Mouse (Mus musculus) forebrain, embryonic 10.5 days (tissue): ENCODE data around the gene Gm13089. TPM values are rescaled to one million over a fixed set of nuclear protein-coding genes. Genes with fewer than 3 reads are reported as not detected.
"Not testable (repeated sequence)": the region's sequence is repeated elsewhere in the genome, so short reads cannot be mapped to it uniquely, and the experiment has no call there.

Experiments used
- DNase-seq: peaks from one replicate; pipeline ENCODE4 v3.0.0-alpha.2; 2017; ENCODE audit warnings: low spot score; ENCODE audit errors: extremely low spot score
- H3K27ac ChIP-seq: fragments of 300-500 bp; sonication (generic); 2 replicates; pipeline ENCODE4 v1.5.1; 2016; ENCODE audit warnings: mild to moderate bottlenecking
- H3K27me3 ChIP-seq: fragments of 300-500 bp; sonication (generic); 2 replicates; pipeline ENCODE4 v1.6.1; 2016; ENCODE audit warnings: mild to moderate bottlenecking; ENCODE audit not compliant: poor library complexity, severe bottlenecking
- H3K36me3 ChIP-seq: fragments of 300-500 bp; sonication (generic); replicated peaks from 2 replicates; pipeline ENCODE4 v1.6.1; 2016; ENCODE audit warnings: mild to moderate bottlenecking, moderate library complexity
- H3K4me1 ChIP-seq: fragments of 300-500 bp; sonication (generic); 2 replicates; pipeline ENCODE4 v1.6.1; 2016
- H3K4me3 ChIP-seq: fragments of 300-500 bp; sonication (generic); 2 replicates; pipeline ENCODE4 v1.5.1; 2016; ENCODE audit warnings: mild to moderate bottlenecking, moderate library complexity
- H3K9me3 ChIP-seq: fragments of 300-500 bp; sonication (generic); 2 replicates; pipeline ENCODE4 v1.6.1; 2016; ENCODE audit warnings: mild to moderate bottlenecking, moderate library complexity
- WGBS: fragments of 180-500 bp; shearing (Covaris S2); methylation state at CpG from one replicate; pipeline ENCODE4 v1.1.7; 2016; 5-methylcytosine and 5-hydroxymethylcytosine counted together
- polyA plus RNA-seq: library from polyadenylated mRNA; unstranded; fragments of >200 nt; fragmentation: Nextera tagmentation; extraction: Ambion mirVana; gene quantifications from 2 replicates; pipeline ENCODE4 v1.2.1, GENCODE M21; 2016

Gene Gm13089
- not detected in 2 replicates for polyA plus RNA-seq

DNA sequence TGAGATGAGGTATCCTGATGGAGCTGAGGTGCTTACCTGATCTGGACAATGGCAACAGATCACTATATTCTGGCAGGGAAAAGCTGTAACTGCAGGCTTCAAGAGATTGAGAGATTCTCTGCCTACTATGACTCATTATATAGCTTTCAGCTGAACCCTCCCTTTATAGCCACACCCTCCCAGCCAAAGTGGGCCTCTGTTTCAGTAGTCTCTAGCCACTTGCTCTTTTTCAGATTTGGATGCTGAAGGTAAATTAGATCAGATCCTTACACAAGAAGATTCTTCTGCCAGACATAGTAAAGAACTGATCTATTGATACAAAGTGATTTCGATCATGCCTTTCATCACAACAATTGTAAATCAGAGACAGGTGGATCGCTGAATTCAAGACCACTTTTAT is at the start of gene Gm13089:
Gm13089 (minus strand) TSS at position 101 of the 400 bp plus-strand sequence.
- 86% methylated on average over 2 of the region's 2 CpGs for WGBS
- Histone ChIP-seq H3K9me3 (peaks cover 77% of the 10 kb centered on the region), H3K27me3 (no peaks in the 10 kb centered on the region), H3K36me3 (no peaks in the 10 kb centered on the region), H3K4me1 (no peaks in the 10 kb centered on the region), H3K4me3 (no peak within 1 kb of the TSS), H3K27ac (no peak within 1 kb of the TSS)
- DNase-seq = no peak

DNA sequence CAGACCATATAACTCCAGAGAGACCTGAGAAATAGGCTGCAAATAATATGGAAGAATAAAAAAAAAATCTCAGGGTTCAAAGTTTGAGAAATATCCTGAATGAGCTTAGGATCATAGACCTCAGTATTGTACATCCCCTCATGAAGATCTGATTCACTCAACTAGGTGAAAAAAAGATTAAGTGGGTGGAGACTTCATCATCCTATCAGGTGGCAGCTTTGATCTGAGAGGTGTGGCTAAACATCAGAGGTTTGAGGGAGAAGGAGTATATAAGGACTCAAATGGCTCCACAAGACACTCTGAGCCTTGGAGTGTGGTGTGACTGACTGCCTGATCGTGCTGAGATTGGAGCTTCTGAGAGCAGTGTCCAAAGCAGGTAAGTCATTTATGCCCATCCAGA is 16.6 kb upstream of the Gm13089 start, which contains the start of gene Gm13078:
Gm13078 (plus strand) TSS at position 301 of the 400 bp plus-strand sequence.
- Histone ChIP-seq H3K4me3 (no peak within 1 kb of the TSS), H3K27me3 (no peaks in the 10 kb centered on the region), H3K27ac (no peak within 1 kb of the TSS), H3K36me3 (no peaks in the 10 kb centered on the region), H3K9me3 (peaks cover 66% of the 10 kb centered on the region), H3K4me1 (no peaks in the 10 kb centered on the region)
- no peak for DNase-seq
- WGBS = 89% methylated on average over 1 of the region's 1 CpGs

DNA sequence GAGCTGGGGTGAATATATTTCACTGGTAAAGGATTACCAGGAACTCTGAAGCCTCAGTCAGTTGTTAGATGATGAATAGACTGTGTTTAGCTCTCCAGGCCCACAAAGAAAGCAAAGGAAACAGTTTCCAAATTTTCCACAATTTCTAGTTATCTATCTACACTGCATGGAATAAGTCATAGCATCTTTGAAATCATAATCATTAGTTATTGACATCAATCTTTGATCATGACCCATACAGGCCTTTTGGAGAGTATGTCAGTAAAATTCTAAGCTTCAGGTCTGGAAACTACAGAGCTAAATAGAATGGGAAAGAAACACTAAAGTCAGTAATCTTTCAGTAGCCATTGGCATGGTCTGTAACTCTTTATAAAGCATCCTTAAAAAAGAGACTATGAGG is 45.4 kb downstream of the Gm13089 start, which contains the start of gene Gm13088:
Gm13088 (minus strand) TSS at position 101 of the 400 bp plus-strand sequence.
- not testable (repeated sequence) for H3K4me1 ChIP-seq, DNase-seq

More for the DNA sequence above, 45.4 kb downstream of the Gm13089 start, which contains the start of gene Gm13088:
- not testable (repeated sequence) for H3K27ac ChIP-seq, H3K36me3 ChIP-seq, H3K4me3 ChIP-seq, H3K27me3 ChIP-seq
- peaks cover 40% of the 10 kb centered on the region for H3K9me3 ChIP-seq

Other genes starting within 250 kb of the Gm13089 start
- not detected in 2 replicates for gene Gm13043, start 191.4 kb downstream of the Gm13089 start, polyA plus RNA-seq
- not detected in 2 replicates for gene Gm13040, start 166.8 kb downstream of the Gm13089 start, polyA plus RNA-seq
- gene BC080695, start 151.0 kb downstream of the Gm13089 start, polyA plus RNA-seq = not detected in 2 replicates
- gene Gm13057, start 151.0 kb downstream of the Gm13089 start, polyA plus RNA-seq = not detected in 2 replicates
- not detected in 2 replicates for gene Gm13083, start 87.7 kb downstream of the Gm13089 start, polyA plus RNA-seq
- not detected in 2 replicates for gene Gm13088, start 45.5 kb downstream of the Gm13089 start, polyA plus RNA-seq
- not detected in 2 replicates for gene Gm13078, start 16.7 kb upstream of the Gm13089 start, polyA plus RNA-seq
- gene Gm13023, start 86.6 kb upstream of the Gm13089 start, polyA plus RNA-seq = not detected in 2 replicates
- gene Gm13084, start 113.4 kb upstream of the Gm13089 start, polyA plus RNA-seq = not detected in 2 replicates
- not detected in 2 replicates for gene Gm13103, start 143.8 kb upstream of the Gm13089 start, polyA plus RNA-seq
- gene Pramef6, start 197.7 kb upstream of the Gm13089 start, polyA plus RNA-seq = not detected in 2 replicates
- not detected in 2 replicates for gene Pramef25, start 248.3 kb upstream of the Gm13089 start, polyA plus RNA-seq